Mouse (Mus musculus) left cerebral cortex, postnatal 10 days (tissue): ENCODE measurements around the gene Hist1h2bm. TPM values are rescaled to one million over a fixed set of nuclear protein-coding genes. Genes with fewer than 3 reads are reported as not detected.
A peak's percentile ranks its signal among the peaks of the same experiment; 100 is the strongest.
"Not testable (repeated sequence)": the region's sequence is repeated elsewhere in the genome, so short reads cannot be mapped to it uniquely, and the experiment has no call there.

Source experiments
- DNase-seq, 2 experiments: peaks; one replicate each; pipeline ENCODE4 v3.0.0; 2021 to 2022; ENCODE audit warnings: low spot score in 2 of 2, mixed read lengths in 1 of 2; ENCODE audit errors: extremely low spot score in 1 of 2
- intact Hi-C: fragments of 180-260 bp; cut with DNase I; formaldehyde crosslinking; loops from one replicate; pipeline ENCODE4 v1.15.1; 2025
- total RNA-seq, 2 experiments: library from RNA; stranded (reverse); gene quantifications; 2 replicates each; pipeline ENCODE4 v1.2.3; 2021

The Hist1h2bm gene
- total RNA-seq, 2 experiments from 2014 or later = 10.1 to 13.9 TPM

DNA sequence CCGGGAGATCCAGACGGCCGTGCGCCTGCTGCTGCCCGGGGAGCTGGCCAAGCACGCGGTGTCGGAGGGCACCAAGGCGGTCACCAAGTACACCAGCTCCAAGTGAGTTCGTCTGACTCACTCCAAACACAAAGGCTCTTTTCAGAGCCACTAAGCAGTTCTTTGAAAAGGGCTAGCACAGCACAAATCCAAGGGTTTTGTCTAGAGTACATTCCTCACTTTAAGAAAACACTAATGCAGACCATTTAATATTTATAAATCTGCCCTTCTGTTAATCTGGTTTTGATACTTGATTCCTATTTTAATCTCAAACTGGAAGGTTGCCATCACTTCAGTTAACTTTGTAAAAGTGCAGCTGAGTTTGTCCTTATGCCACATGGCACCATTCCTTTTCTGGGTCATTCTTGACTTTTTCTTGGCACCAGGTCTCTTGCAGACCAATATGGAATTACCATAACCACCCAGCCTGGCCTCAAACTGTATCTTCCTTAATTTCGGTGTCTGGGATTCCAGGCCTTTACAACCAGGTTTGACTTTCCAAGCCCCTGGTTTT is 605 bp downstream of the Hist1h2bm start:
- intact Hi-C loops = no loop called here
- DNase-seq = no peak

DNA sequence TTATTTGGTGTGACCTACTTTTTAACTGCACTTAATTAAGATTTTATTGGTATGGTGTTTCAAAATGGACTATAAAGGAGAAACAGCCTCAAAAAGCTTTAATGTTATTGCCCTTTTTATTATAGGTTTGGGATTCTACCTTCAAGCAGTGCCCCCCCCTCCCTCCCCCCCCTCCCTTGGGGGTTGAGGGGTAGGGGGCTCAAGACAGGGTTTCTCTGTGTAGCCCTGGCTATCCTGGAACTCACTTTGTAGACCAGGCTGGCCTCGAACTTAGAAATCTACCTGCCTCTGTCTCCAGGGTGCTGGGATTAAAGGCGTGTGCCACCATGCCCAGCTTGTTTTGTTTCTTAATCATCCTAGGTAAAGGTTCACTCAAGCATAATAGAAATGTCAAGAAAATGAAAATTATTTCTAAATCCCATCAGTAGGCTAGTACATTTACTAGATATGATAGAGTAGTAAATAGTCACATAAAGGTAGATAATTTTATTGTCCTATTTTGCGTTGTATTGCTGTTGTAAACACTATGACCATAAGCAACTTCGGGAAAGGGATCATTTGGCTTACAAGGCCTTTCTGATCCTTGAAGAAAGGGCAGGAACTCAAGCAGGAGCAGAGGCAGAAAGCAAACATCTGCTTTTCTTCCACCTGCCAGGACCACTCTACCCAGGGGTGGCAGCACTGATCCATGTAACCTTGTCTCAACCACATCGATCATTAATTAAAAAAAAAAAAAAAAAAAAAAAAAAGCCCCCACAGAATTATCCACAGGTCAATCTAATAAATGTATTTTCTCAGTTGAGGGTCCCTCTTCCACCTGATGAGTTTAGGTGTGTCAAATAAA is 1.4 kb downstream of the Hist1h2bm start:
- no peak for DNase-seq

DNA sequence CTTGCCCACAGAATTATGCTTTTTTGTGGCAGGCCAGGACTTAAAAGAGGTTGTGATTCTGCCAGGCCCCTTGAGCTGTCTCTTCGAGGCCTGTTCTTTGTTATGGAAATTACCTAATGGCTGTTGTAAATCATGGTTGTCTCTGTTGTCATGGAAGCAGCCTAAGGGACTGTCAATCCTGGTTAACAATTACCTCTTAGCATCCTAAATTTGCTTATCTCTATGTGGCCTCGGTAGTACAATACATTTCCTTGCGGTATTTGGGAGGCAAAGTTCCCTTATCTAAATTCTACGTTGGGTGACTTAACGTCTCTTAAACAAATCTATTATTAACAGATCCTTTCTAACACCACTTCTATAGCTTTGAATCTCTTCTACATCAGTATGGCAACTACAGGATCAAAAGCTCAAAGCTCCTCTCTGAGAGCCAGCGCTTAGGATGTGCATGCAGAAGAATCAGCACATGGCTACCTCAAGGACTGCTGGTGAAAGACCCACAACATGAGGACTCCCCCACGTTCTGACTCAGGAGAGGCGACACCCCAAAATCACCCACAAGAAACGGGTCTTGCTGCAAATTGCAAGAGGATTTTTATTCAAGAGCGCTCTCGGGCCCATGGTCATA is 6.2 kb downstream of the Hist1h2bm start:
- no peak for DNase-seq
- intact Hi-C loops = no loop called here

More for the DNA sequence above, 1.4 kb downstream of the Hist1h2bm start:
- intact Hi-C loops = no loop called here

DNA sequence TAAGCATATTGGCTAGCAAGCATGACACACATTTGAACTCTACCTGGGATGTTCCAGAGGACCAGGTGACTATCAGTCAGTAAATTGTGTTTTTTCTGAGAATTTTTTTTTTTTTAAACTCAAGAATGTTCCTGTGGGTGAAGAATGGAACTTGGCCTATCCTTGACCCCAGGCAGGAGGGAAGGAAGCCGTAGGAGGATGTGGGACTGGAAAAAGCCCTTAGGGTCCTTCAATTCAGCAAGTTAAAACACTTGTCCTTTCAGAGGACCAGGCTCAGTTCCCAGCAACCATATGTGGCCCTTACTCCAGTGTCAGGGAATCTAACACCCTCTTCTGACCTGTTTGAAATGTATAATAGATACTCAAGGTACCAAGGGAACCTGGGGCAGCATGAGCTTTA is 7.7 kb downstream of the Hist1h2bm start:
- no peak for DNase-seq
- intact Hi-C loops = no loop called here

DNA sequence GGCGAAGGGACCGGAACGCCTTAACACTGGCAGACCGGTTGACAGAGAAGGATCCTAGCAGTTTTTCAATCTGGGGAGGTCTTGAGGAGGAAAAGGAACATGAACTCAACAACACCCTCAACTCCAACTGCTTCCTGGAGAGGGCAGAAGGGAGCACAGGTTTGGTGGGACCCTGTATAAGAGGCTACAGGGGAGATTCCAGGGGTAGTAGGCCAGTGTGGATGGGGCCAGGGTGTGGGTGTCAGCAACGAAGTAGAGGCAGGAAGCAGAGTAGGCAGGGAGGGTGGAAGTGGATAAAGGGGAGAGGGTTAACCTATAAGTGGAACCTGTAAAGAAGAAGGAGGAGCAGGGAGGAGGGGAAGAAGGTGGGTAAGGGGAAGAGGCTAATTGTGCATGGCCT is 11.6 kb downstream of the Hist1h2bm start:
- intact Hi-C loops = no loop called here
- DNase-seq = no peak

DNA sequence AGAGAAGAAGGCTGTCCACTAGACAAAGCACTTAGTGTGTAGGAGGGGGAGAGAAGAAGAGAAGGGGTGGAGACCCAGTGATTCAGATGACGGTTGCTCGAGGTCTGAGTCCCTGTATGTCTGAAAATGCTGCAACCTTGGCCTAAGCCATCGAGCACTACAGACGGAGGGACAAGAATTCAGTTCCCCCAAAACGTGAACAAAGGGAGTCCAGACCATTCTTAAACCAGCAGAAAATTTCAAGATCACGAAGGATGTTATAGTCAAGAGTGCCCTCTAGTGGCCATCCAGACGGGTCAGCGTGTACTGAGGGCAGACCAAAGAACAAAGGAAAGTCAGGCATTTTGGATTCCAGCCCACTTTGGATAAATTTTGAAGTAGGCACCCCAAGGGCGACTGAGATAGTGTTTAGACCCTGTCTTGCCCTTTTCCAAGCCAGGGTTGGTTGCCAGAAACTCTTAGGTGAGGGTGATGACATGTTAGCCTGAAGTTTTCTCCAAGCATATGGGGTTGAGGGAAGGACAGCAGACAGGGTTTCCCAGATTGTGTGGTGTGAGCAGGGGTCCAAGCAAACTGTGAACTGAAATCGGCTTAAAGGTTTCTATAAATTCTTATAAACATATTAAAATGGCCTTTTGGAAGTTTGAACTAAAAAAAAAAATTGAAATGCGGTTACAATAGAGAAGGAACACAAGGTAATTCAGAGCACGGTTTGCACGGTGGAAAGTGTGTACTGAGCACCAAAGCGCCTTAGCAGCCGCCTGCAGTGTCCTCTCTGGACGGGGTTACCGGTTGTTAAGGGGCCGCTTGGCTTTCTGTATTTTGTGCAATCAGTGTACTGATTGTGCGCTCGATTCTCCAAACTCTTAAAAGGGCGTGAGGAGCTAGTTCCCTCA is 12.4 kb downstream of the Hist1h2bm start:
- intact Hi-C loops = loop anchor here (2.0 kb wide), 1 partner anchor 19 kb away; no protein-coding TSS in a partner anchor
- peak; percentile 77 to 79 for DNase-seq

DNA sequence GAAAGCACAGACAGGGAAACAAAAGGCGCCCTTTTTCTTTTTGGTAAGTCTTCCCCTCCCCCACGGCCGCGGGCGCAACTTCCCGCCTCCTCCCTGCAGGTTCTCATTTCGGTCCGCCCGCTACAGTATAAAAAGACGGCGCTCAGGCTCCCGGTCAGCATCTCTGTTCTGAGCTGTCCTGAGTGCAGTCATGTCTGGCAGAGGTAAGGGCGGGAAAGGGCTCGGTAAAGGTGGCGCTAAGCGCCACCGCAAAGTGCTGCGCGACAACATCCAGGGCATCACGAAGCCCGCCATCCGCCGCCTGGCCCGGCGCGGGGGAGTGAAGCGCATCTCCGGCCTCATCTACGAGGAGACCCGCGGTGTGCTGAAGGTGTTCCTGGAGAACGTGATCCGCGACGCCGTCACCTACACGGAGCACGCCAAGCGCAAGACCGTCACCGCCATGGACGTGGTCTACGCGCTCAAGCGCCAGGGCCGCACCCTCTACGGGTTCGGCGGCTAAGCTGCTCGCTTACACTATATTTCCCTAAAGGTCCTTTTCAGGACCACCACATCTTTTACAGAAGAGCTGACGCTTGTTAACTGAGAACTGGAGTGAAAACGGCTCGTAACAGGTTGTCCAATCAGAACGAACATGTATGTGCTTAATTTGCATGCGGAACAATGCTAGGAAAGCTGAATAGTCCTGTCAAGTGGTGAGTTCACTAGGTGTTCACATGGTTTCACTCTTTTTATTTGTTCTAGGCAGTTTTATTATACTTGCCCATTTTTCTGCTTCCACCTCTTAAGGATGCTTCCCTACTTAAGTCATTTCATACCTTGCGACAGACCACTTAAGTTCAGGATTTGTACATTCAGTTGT is 13.3 kb downstream of the Hist1h2bm start, which contains the start of gene Hist1h4j:
Gene Hist1h4j (plus strand): TSS at position 159 of the 862 bp plus-strand sequence.
- peak; percentile 77 to 86 for DNase-seq
- intact Hi-C loops = loop anchor here (2.0 kb wide), 1 partner anchor 20 kb away; no protein-coding TSS in a partner anchor

DNA sequence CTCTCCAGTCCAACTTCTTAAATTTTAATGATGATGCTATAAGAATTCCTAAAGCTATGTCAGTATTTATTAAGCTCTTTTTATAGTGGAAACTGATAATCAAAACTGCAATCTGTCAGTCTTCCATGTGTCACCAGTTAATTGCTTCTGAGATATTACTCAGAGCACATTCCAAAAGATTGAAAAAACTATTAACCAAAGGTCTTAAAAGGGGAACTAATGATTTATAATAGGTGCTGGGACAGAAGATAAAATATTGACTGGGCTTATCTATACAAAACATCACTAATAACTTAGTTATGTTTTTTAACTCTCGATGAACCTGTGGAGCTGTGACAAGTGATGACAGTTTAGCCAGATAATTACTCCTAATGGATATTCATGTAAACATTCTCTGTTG is 23.2 kb downstream of the Hist1h2bm start:
- no peak for DNase-seq
- intact Hi-C loops = no loop called here

DNA sequence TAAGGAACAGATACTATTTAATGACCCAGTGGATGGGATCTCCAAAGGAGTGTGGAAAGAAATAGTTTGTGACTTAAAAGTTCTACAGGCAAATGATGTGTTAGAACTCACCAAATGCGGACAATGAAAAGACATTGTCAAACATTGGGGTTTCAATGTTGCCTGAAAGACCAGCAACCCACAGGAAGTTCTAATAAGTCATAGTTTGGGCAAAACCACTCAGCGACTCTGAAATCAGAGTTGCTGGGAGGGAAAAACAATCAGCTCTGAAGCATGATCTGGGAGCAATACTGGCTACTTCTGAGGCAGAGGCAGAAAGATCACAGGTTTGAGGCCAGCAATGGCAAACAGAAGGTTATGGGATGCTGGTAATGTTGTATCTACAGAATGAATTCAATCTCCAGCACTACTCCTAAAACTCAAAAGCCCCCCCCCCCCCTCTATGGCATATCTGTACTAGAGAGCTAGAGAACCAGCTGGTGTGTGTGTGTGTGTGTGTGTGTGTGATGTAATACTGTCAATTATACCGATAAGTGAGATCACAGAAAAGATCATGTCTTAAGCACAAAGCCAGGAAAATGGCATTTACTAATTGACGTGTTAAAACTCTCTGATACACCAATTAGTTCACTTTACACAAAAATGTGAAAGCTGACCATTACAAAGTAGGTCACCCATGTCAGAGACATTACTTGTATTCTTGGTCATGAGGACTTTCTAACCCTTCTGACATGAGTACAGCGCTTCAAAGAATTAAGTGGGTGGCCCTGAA is 27.7 kb downstream of the Hist1h2bm start:
- intact Hi-C loops = no loop called here
- no peak for DNase-seq

DNA sequence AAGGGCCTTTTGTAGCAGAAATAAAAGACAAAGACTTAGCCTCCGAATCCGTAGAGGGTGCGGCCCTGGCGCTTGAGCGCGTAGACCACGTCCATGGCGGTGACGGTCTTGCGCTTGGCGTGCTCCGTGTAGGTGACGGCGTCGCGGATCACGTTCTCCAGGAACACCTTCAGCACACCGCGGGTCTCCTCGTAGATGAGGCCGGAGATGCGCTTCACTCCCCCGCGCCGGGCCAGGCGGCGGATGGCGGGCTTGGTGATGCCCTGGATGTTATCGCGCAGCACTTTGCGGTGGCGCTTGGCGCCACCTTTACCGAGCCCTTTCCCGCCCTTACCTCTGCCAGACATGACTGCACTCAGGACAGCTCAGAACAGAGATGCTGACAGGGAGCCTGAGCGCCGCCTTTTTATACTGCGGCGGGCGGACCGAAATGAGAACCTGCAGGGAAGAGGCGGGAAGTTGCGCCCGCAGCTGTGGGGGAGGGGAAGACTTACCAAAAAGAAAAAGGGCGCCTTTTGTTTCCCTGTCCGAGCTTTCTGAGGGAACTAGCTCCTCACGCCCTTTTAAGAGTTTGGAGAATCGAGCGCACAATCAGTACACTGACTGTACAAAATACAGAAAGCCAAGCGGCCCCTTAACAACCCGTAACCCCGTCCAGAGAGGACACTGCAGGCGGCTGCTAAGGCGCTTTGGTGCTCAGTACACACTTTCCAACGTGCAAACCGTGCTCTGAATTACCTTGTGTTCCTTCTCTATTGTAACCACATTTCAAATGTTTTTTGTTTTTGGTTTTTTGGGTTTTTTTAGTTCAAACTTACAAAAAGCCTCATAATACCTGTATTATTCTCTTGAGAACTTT is 28.5 kb downstream of the Hist1h2bm start, which contains the start of gene Hist1h4k:
Gene Hist1h4k (minus strand): TSS at position 347 of the 859 bp plus-strand sequence.
- peak; percentile 92 to 94 for DNase-seq
- intact Hi-C loops = not testable (repeated sequence)

DNA sequence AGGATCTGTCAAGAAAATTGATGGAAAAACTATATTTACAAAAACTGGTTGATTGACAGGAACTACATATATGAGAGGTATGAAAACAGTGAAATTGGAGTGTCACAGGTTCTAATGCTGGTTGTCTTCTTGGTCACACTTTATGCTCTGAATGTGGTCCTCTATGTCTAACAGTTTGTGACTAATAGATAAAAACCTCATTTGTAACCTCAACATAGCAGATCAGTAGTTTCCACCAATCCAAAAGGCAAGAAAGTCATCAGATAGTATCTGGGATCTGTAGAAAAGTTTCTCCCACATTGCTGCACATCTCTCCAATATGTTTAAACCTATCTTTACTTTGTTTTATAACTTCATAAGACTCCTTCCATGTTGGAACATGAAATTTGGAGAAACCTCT is 29.6 kb downstream of the Hist1h2bm start:
- DNase-seq = no peak
- intact Hi-C loops = no loop called here

DNA sequence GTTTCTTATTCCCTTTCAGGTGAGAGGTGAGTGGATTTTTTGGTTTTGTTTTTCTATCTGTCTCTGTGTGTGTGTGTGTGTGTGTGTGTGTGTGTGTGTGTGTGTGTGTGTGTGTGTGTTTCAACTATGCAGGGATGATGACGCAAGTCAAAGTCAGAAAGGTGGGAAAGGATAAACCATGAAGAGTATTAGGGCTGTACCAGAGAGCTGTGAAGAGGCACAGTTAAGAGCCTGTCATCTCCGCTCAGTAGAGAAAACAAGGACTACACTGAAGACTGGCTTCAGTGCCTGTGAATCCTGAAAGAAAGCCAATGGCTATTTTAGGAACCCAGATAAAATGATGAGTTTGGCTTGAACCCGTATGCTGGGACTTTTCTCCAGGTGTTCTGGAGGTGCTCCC is 30.0 kb downstream of the Hist1h2bm start:
- intact Hi-C loops = no loop called here
- no peak for DNase-seq

DNA sequence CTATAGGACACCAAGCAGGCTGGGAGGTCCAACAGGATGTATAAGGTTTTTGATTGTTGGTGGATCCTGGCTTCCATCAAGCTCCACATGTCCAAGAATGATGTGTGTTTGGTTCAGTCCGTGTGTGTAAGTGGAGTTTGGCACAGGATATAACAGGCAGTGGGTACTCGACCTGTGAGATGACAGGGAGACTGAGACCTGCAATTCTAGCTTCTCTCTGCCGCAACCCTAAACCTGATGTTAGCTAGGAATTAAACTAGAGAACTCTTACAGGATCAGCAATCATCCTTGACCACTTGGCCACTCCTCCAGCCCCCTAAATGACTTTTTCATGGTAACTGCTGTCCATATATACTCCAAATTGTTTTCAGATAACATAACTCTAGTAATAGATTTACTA is 30.5 kb downstream of the Hist1h2bm start:
- no peak for DNase-seq
- intact Hi-C loops = no loop called here

DNA sequence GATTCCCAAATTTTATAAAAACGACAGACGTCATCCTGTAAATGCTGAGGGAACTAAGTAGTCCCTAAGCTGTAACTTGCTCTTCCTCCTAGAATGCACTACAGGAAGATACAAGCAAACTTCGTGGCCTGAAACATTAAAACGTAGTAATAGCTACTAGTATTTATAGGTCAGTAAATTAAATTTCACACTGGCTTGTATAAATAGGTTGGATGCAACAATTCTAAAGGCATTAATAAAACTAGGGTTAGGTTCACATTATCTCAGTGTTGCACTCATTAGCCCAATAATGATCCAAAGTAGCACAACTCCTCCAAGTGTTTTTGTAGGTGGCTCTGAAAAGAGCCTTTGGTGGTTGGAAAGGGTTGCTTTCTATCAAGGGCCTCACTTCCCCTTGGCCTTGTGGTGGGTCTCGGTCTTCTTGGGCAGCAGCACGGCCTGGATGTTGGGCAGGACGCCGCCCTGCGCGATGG is 31.2 kb downstream of the Hist1h2bm start:
- intact Hi-C loops = no loop called here
- no peak for DNase-seq

DNA sequence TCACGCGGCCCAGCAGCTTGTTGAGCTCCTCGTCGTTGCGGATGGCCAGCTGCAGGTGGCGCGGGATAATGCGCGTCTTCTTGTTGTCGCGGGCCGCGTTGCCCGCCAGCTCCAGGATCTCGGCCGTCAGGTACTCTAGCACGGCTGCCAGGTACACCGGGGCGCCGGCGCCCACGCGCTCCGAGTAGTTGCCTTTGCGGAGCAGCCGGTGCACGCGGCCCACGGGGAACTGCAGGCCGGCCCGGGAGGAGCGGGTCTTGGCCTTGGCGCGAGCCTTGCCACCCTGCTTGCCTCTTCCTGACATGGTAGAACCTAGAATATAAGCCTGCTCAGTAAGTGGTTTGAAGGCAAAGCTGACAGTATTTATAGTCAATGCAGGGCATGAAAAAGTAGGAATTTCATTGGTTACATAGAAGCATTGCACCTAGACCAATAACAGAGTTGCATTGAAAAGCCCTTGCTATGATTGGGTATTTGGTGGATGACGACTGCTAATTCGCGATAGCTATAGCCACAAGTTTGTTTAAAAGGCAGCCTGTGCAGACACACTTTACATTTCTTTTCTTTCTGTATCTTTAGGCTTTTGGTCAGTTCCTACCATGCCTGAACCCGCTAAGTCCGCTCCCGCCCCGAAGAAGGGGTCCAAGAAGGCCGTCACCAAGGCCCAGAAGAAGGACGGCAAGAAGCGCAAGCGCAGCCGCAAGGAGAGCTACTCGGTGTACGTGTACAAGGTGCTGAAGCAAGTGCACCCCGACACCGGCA is 31.9 kb downstream of the Hist1h2bm start, which contains the start of the genes Hist1h2ak and Hist1h2bn:
Gene Hist1h2ak (minus strand): TSS at position 304 of the 762 bp plus-strand sequence.
Gene Hist1h2bn (plus strand): TSS at position 600 of the 762 bp plus-strand sequence.
- DNase-seq = peak; percentile 48 to 87
- intact Hi-C loops = not testable (repeated sequence)
